Mouse (Mus musculus) midbrain, embryonic 13.5 days (tissue): ENCODE measurements around the gene Ddx23. TPM values are rescaled to one million over a fixed set of nuclear protein-coding genes. Genes with fewer than 3 reads are reported as not detected.

Experiments
- ATAC-seq: fragments of 200-750 bp; cut with Nextera tagmentation; 2 replicates; pipeline ENCODE4 v1.8.0; 2017; ENCODE audit warnings: mild to moderate bottlenecking, moderate TSS enrichment, moderate library complexity
- H3K27ac ChIP-seq: fragments of 300-500 bp; sonication (generic); 2 replicates; pipeline ENCODE4 v1.5.1; 2015; ENCODE audit warnings: inconsistent platforms, mild to moderate bottlenecking, moderate library complexity
- H3K27me3 ChIP-seq: fragments of 300-500 bp; sonication (generic); 2 replicates; pipeline ENCODE4 v1.6.1; 2015; ENCODE audit warnings: mild to moderate bottlenecking, inconsistent platforms
- H3K36me3 ChIP-seq: fragments of 300-500 bp; sonication (generic); 2 replicates; pipeline ENCODE4 v1.6.1; 2015; ENCODE audit warnings: mild to moderate bottlenecking, inconsistent platforms
- H3K4me1 ChIP-seq: fragments of 300-500 bp; sonication (generic); replicated peaks from 2 replicates; pipeline ENCODE4 v1.6.1; 2015; ENCODE audit warnings: inconsistent platforms
- H3K4me2 ChIP-seq: fragments of 300-500 bp; sonication (generic); replicated peaks from 2 replicates; pipeline ENCODE4 v1.6.1; 2015; ENCODE audit warnings: moderate library complexity, mild to moderate bottlenecking, inconsistent platforms
- H3K4me3 ChIP-seq: fragments of 300-500 bp; sonication (generic); replicated peaks from 2 replicates; pipeline ENCODE4 v1.5.1; 2015; ENCODE audit warnings: mild to moderate bottlenecking, inconsistent platforms
- H3K9ac ChIP-seq: fragments of 300-500 bp; sonication (generic); replicated peaks from 2 replicates; pipeline ENCODE4 v1.6.1; 2015; ENCODE audit warnings: mild to moderate bottlenecking, inconsistent platforms
- H3K9me3 ChIP-seq: fragments of 300-500 bp; sonication (generic); 2 replicates; pipeline ENCODE4 v1.6.1; 2016; ENCODE audit warnings: mild to moderate bottlenecking, inconsistent platforms
- WGBS: fragments of 180-500 bp; shearing (Covaris S2); methylation state at CpG from one replicate; pipeline ENCODE4 v1.1.7; 2015; 5-methylcytosine and 5-hydroxymethylcytosine counted together
- polyA plus RNA-seq: library from polyadenylated mRNA; unstranded; fragments of >200 nt; fragmentation: Nextera tagmentation; extraction: Ambion mirVana; gene quantifications from 2 replicates; pipeline ENCODE4 v1.2.1, GENCODE M21; 2015

Gene Ddx23
- polyA plus RNA-seq, 1 experiment from 2014 or later = 28.6 TPM

- Histone ChIP-seq H3K9me3 (no peaks in the 10 kb centered on the region), H3K4me2 (no peak overlapping the region), H3K4me3 (no peak overlapping the region), H3K4me1 (peaks cover 39% of the 10 kb centered on the region), H3K27ac (no peak overlapping the region), H3K27me3 (0 out of 2 replicates have a peak, but pooled peaks cover 2% of the 10 kb centered on the region), H3K9ac (no peak overlapping the region), H3K36me3 (no peaks in the 10 kb centered on the region)
- WGBS = 99% methylated on average over 3 of the region's 3 CpGs
- no peak for ATAC-seq
These were observed 50.5 kb downstream of the Ddx23 start for GRCm38 (mm10) chr15:98612229-98612628.

GRCm38 (mm10) chr15:98610131-98610633, 52.5 kb downstream of the Ddx23 start:
- Histone ChIP-seq H3K27me3 (no peaks in the 10 kb centered on the region), H3K4me2 (peak overlapping the region; percentile 87), H3K4me1 (peaks cover 45% of the 10 kb centered on the region), H3K9ac (peak overlapping the region; percentile 86), H3K9me3 (no peaks in the 10 kb centered on the region), H3K36me3 (no peaks in the 10 kb centered on the region), H3K27ac (peak overlapping the region; percentile 85), H3K4me3 (peak overlapping the region; percentile 74)
- ATAC-seq = 0 out of 2 replicates have a peak, but pooled peaks have one; percentile 22
- 3% methylated on average over 12 of the region's 12 CpGs for WGBS

- peak within 1 kb of the TSS; percentile 74 for H3K4me3 ChIP-seq
- H3K4me2 ChIP-seq = peak within 1 kb of the TSS; percentile 87
- peaks cover 3% of the 10 kb centered on the region for H3K36me3 ChIP-seq
- H3K9me3 ChIP-seq = no peaks in the 10 kb centered on the region
- H3K9ac ChIP-seq = peak within 1 kb of the TSS; percentile 86
- ATAC-seq = peak; percentile 85
- peaks cover 39% of the 10 kb centered on the region for H3K4me1 ChIP-seq
- under 1% methylated on average over 68 of the region's 75 CpGs for WGBS
- no peaks in the 10 kb centered on the region for H3K27me3 ChIP-seq
- peak within 1 kb of the TSS; percentile 85 for H3K27ac ChIP-seq
These were observed 53.2 kb downstream of the Ddx23 start, which contains the start of gene Adcy6 for GRCm38 (mm10) chr15:98609331-98610130. Gene Adcy6, minus strand, starts transcription at chr15:98610076.

- Histone ChIP-seq H3K27me3 (no peaks in the 10 kb centered on the region), H3K4me1 (peaks cover 33% of the 10 kb centered on the region), H3K4me2 (peak overlapping the region; percentile 87), H3K9ac (peak overlapping the region; percentile 86), H3K4me3 (peak overlapping the region; percentile 74), H3K27ac (peak overlapping the region; percentile 85), H3K9me3 (no peaks in the 10 kb centered on the region), H3K36me3 (peaks cover 10% of the 10 kb centered on the region)
- 0% methylated on average over 13 of the region's 26 CpGs for WGBS
- peak; percentile 46 for ATAC-seq
These were observed 53.9 kb downstream of the Ddx23 start for GRCm38 (mm10) chr15:98608784-98609250.

GRCm38 (mm10) chr15:98608058-98608783, 54.5 kb downstream of the Ddx23 start:
- peaks cover 38% of the 10 kb centered on the region for H3K4me1 ChIP-seq
- peak overlapping the region; percentile 87 for H3K4me2 ChIP-seq
- H3K4me3 ChIP-seq = peak overlapping the region; percentile 74
- peaks cover 16% of the 10 kb centered on the region for H3K36me3 ChIP-seq
- 10% methylated on average over 10 of the region's 10 CpGs for WGBS
- no peak for ATAC-seq
- H3K27ac ChIP-seq = peak overlapping the region; percentile 85; the same call in 1 of the 2 replicates
- H3K9me3 ChIP-seq = no peaks in the 10 kb centered on the region
- H3K9ac ChIP-seq = peak overlapping the region; percentile 86
- no peaks in the 10 kb centered on the region for H3K27me3 ChIP-seq

GRCm38 (mm10) chr15:98607557-98607956, 55.1 kb downstream of the Ddx23 start:
- ATAC-seq = no peak

GRCm38 (mm10) chr15:98606739-98607138, 56.0 kb downstream of the Ddx23 start:
- Histone ChIP-seq H3K9me3 (no peaks in the 10 kb centered on the region), H3K36me3 (peaks cover 26% of the 10 kb centered on the region), H3K27ac (no peak overlapping the region), H3K4me1 (peaks cover 53% of the 10 kb centered on the region), H3K9ac (no peak overlapping the region), H3K4me3 (0 out of 2 replicates have a peak overlapping the region, but pooled peaks have one; percentile 2), H3K4me2 (peak overlapping the region; percentile 87; the same call in 1 of the 2 replicates), H3K27me3 (no peaks in the 10 kb centered on the region)
- WGBS = 64% methylated on average over 9 of the region's 9 CpGs
- no peak for ATAC-seq

More at GRCm38 (mm10) chr15:98607557-98607956, 55.1 kb downstream of the Ddx23 start:
- WGBS = 25% methylated on average over 4 of the region's 4 CpGs
- H3K9ac ChIP-seq = peak overlapping the region; percentile 86
- no peaks in the 10 kb centered on the region for H3K27me3 ChIP-seq
- peaks cover 21% of the 10 kb centered on the region for H3K36me3 ChIP-seq
- peak overlapping the region; percentile 87 for H3K4me2 ChIP-seq
- H3K4me1 ChIP-seq = peaks cover 45% of the 10 kb centered on the region
- no peaks in the 10 kb centered on the region for H3K9me3 ChIP-seq
- H3K27ac ChIP-seq = no peak overlapping the region
- peak overlapping the region; percentile 74 for H3K4me3 ChIP-seq

- Histone ChIP-seq H3K36me3 (peaks cover 28% of the 10 kb centered on the region), H3K4me1 (peaks cover 57% of the 10 kb centered on the region), H3K9ac (no peak overlapping the region), H3K4me2 (no peak overlapping the region), H3K27ac (no peak overlapping the region), H3K4me3 (no peak overlapping the region), H3K27me3 (no peaks in the 10 kb centered on the region), H3K9me3 (no peaks in the 10 kb centered on the region)
- no peak for ATAC-seq
- 93% methylated on average over 12 of the region's 12 CpGs for WGBS
These were observed 56.6 kb downstream of the Ddx23 start for GRCm38 (mm10) chr15:98606051-98606536.

- no peak for ATAC-seq
- no peaks in the 10 kb centered on the region for H3K27me3 ChIP-seq
- 96% methylated on average over 24 of the region's 24 CpGs for WGBS
These were observed 58.6 kb downstream of the Ddx23 start for GRCm38 (mm10) chr15:98604041-98604575.

GRCm38 (mm10) chr15:98602921-98603458, 59.7 kb downstream of the Ddx23 start:
- no peak overlapping the region for H3K9ac ChIP-seq
- no peak overlapping the region for H3K4me3 ChIP-seq
- 72% methylated on average over 4 of the region's 4 CpGs for WGBS
- H3K36me3 ChIP-seq = peaks cover 54% of the 10 kb centered on the region
- H3K4me1 ChIP-seq = peaks cover 42% of the 10 kb centered on the region
- no peaks in the 10 kb centered on the region for H3K9me3 ChIP-seq
- ATAC-seq = no peak
- no peak overlapping the region for H3K27ac ChIP-seq
- H3K27me3 ChIP-seq = no peaks in the 10 kb centered on the region
- H3K4me2 ChIP-seq = no peak overlapping the region

More at GRCm38 (mm10) chr15:98604041-98604575, 58.6 kb downstream of the Ddx23 start:
- Histone ChIP-seq H3K9me3 (no peaks in the 10 kb centered on the region), H3K4me2 (no peak overlapping the region), H3K4me1 (peaks cover 50% of the 10 kb centered on the region), H3K27ac (no peak overlapping the region), H3K9ac (no peak overlapping the region), H3K36me3 (peaks cover 43% of the 10 kb centered on the region), H3K4me3 (no peak overlapping the region)

GRCm38 (mm10) chr15:98602191-98602881, 60.4 kb downstream of the Ddx23 start:
- no peak for ATAC-seq
- Histone ChIP-seq H3K27me3 (no peaks in the 10 kb centered on the region), H3K4me3 (no peak overlapping the region), H3K27ac (no peak overlapping the region), H3K4me2 (no peak overlapping the region), H3K9ac (peak overlapping the region; percentile 52; the same call in 1 of the 2 replicates), H3K9me3 (no peaks in the 10 kb centered on the region), H3K4me1 (peaks cover 35% of the 10 kb centered on the region), H3K36me3 (peaks cover 61% of the 10 kb centered on the region)
- whole genome bisulfite sequencing = 67% methylated on average over 13 of the region's 13 CpGs
